Mouse (Mus musculus) layer of hippocampus, adult 2 months (tissue): ENCODE measurements at regions not wholly inside any gene's neighbourhood (a gene's known extent, or its start where the extent isn't known, plus 50 kb on each side); places are given as distances from the start of the nearest gene placed in this dataset.

Experiments
- DNase-seq, 2 experiments: peaks; one replicate each; pipeline ENCODE4 v3.0.0; 2022; ENCODE audit warnings: low spot score in 2 of 2
- H3K27ac ChIP-seq: fragments of 200-600 bp; 2 replicates; pipeline ENCODE4 v1.8.1; 2022
- H3K4me3 ChIP-seq: fragments of 200-600 bp; 2 replicates; pipeline ENCODE4 v1.8.1; 2022; ENCODE audit warnings: mild to moderate bottlenecking
- CTCF ChIP-seq: fragments of 200-600 bp; conservative IDR thresholded peaks from 2 replicates; pipeline ENCODE4 v1.8.1; 2022; ENCODE audit warnings: antibody characterized with exemption, mild to moderate bottlenecking, moderate library complexity

- TF ChIP-seq CTCF = no peak
These were observed 145.5 kb upstream of the Dyrk2 start for GRCm38 (mm10) chr10:119015311-119016055.

DNA sequence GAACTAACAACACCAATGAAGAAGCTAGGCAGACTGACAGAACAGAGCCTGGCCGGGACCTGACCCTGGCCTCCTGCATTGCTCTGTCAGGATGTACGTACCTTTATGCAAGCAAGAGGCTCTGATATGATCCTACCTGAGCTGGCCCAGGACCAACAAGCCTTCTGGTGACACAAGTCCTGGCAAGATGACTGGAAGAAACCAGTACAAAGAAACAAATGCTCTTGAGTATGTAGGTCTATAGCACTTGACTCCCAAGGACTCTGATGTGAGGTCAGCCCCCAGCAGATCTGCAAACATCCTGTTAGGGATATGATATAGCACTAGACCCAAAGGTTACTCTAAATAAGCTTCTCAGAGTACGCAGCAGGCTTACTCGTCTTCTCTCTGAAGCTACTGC is 144.7 kb upstream of the Dyrk2 start:
- TF ChIP-seq CTCF = no peak
- no peak for DNase-seq
- Histone ChIP-seq H3K4me3 (no peak overlapping the region), H3K27ac (no peak overlapping the region)

More at GRCm38 (mm10) chr10:119015311-119016055, 145.5 kb upstream of the Dyrk2 start:
- DNase-seq = no peak
- Histone ChIP-seq H3K4me3 (no peak overlapping the region), H3K27ac (no peak overlapping the region)

GRCm38 (mm10) chr10:119013758-119014157 is 143.7 kb upstream of the Dyrk2 start:
- TF ChIP-seq CTCF = no peak
- no peak for DNase-seq
- Histone ChIP-seq H3K4me3 (no peak overlapping the region), H3K27ac (no peak overlapping the region)

DNA sequence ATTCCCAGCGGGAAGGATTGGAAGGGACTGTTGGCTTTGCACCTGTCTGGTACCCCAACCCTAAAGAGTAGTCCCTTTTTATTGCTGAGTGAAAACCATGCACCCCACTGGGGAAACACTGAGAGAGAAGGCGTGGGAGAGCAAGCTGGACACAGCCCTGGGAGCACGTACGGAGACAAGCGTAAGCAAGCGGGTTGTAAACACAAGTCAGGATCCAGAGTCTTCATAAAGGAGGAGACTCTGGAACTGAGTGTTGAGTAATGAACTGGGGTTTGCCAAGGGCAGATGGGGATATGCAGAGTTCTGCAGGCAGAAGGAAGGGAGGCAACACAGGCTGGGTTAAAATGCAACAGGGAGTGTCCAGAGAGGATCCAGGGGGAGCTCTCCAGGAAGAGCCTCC is 141.5 kb upstream of the Dyrk2 start:
- H3K27ac ChIP-seq = no peak overlapping the region
- no peak for TF ChIP-seq CTCF
- H3K4me3 ChIP-seq = no peak overlapping the region
- DNase-seq = no peak

DNA sequence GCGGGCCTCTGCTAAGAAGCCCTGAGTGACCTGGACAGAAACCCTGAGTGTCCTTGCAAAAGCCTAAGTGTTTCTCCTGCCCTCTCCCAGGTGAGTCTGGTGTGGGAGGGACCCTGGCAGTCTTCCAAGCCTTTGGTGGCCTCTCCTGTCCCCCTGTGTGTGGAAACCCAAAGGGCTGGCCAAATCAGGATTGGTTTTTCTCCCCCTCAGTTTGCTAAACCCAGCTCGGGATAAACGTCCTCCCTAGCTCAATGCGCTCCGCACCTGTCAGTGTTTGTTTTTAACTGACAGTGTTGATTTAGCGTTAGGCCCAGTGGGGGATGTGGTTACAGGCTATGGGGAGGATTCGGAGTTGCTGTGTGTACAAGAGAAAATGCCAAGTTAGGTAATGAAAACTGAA is 140.9 kb upstream of the Dyrk2 start:
- TF ChIP-seq CTCF = no peak
- DNase-seq = no peak
- no peak overlapping the region for H3K27ac ChIP-seq
- no peak overlapping the region for H3K4me3 ChIP-seq

DNA sequence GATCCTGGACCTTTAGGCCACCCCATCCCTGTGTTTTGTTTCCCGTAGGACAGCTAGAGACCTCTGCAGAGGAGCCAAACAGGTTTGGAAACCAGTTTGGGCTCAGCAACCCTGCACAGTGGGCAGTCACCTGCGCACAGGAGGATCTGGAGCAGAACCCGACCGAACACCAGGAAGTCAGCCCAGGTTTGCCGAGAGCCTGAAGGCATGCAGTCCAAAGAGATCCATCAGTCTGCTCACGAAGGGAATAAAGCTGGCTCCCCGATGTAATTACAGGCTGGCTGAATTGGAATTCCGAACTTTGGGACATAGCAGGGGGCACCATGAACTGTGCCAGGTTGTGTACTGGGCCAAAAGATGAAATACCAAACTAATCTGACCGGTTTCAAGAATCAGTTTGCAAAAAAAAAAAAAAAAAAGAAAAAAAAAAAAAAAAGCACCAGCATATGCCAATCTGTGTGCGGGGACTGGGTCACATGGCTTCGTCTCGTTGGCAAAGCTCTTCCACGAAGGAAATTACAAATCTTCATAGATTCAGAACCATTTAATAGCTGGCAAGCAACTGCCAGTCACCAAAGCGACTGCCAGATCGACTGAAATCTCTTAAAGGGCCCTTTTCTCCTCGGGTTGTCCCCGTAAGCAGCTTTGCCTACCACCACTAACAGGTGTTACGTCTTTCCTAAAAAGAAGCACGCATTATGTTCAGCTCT is 137.0 kb upstream of the Dyrk2 start:
- peak in 1 of 2 experiments; percentile 51 for DNase-seq
- H3K4me3 ChIP-seq = peak overlapping the region; percentile 13; the same call in 1 of the 2 replicates
- TF ChIP-seq CTCF = no peak
- no peak overlapping the region for H3K27ac ChIP-seq

DNA sequence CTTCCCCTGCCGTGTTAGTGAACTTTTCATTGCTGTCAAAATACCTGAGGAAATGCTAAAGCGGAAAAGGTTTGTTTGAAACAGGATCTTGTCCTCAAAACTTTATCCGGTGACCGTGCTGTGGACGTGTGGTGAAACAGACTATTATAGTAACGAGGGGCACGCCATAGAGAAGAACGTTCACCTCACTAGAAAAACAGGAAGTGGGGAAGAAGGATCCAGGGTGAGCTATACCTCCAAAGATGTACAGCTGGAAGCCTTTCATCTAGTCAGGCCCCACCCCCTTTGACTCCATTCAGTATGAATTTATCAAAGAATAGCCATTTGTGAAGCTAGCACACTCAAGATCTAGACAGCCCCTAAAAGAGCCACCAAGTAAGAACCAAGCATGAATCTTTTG is 135.5 kb upstream of the Dyrk2 start:
- DNase-seq = no peak
- TF ChIP-seq CTCF = no peak
- Histone ChIP-seq H3K4me3 (no peak overlapping the region), H3K27ac (no peak overlapping the region)

GRCm38 (mm10) chr10:119004426-119004825 is 134.4 kb upstream of the Dyrk2 start:
- no peak for TF ChIP-seq CTCF
- Histone ChIP-seq H3K4me3 (no peak overlapping the region), H3K27ac (no peak overlapping the region)
- DNase-seq = no peak

- no peak for TF ChIP-seq CTCF
- no peak for DNase-seq
- Histone ChIP-seq H3K27ac (no peak overlapping the region), H3K4me3 (no peak overlapping the region)
These were observed 133.8 kb upstream of the Dyrk2 start for GRCm38 (mm10) chr10:119003839-119004238.

DNA sequence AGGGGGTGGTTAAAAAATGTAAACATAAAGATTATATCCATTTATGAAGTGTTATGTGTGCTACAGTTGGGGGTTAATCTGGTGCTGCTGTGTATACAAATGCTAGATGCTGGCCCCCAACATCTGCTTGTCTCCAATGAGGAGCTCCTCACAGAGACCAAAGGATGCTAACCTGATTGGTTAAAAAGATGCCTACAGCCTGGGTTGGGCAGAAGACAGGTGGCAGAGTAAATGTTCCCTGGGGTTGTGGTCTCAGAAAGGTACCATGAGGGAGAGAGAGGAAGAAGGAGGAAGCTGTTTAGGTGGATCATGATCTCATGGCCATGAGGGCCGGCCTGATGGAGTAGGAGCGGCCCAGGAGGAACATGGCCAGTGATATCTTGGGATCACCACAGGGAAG is 133.0 kb upstream of the Dyrk2 start:
- no peak overlapping the region for H3K4me3 ChIP-seq
- no peak for TF ChIP-seq CTCF
- DNase-seq = no peak
- H3K27ac ChIP-seq = no peak overlapping the region

DNA sequence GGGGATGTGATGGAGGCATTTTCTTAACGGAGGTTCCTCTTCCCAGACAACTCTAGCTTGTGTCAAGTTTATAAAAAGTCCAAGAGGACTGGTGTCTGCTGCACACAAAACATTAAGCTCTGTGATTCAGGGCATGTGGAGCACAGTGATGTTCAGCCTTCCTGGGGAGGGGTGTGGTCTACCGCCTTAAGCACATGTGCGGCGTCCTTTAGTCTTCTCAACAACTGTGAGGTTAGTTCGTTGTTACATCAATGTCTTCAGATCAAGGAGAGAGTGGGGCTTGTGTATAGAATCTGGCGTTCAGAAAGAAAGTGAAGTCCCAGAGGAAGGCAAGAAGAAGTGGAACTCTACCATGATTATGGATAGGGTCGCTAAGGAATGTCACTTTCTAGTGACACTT is 131.9 kb upstream of the Dyrk2 start:
- TF ChIP-seq CTCF = no peak
- Histone ChIP-seq H3K27ac (no peak overlapping the region), H3K4me3 (no peak overlapping the region)
- no peak for DNase-seq

GRCm38 (mm10) chr10:119001000-119001780 is 131.2 kb upstream of the Dyrk2 start:
- Histone ChIP-seq H3K27ac (no peak overlapping the region), H3K4me3 (no peak overlapping the region)
- TF ChIP-seq CTCF = no peak
- DNase-seq = no peak

DNA sequence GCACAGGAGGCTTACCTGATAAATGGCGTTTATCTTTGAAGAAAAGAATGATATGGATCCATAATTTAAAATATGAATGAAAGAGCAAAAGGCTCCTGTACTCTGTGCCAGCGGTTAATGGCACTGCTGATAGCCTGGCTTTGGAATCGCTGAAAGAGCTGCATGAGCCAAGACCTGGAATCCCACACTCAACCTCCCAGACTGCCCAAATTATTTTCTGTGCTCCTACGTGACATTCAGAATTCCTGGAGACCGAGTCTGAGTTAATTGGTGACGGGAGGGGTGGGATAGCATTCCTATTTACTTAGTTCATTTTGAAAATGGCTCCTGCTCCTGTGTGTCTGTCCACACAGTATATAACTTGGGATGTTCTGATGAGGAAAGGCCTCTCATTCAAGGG is 129.0 kb upstream of the Dyrk2 start:
- no peak for DNase-seq
- H3K4me3 ChIP-seq = no peak overlapping the region
- TF ChIP-seq CTCF = no peak
- no peak overlapping the region for H3K27ac ChIP-seq
